Mouse (Mus musculus): ENCODE data around the gene Kcns3. TPM values are rescaled to one million over a fixed set of nuclear protein-coding genes. Genes with fewer than 3 reads are reported as not detected.

Kcns3 gene
- total RNA-seq (2021), result 1 to 10 TPM; 4.1 to 5.1 TPM
- long read RNA-seq, experiment 1, transcript Kcns3-201 (3 exons, 2,933 nt), result major isoform, 9 of 9 reads
- long read RNA-seq, experiment 1, partial matches to known transcripts, result 0 of 9 reads
- long read RNA-seq, experiment 1, other reads (novel, unspliced or antisense), result 0 of 9 reads
- long read RNA-seq, experiment 2, partial matches to known transcripts, result 0 of 4 reads
- long read RNA-seq, experiment 2, other reads (novel, unspliced or antisense), result 1 of 4 reads

- no peak for DNase-seq
Measured at GRCm38 (mm10) chr12:11151015-11151414, at the start of gene Kcns3. Gene Kcns3, minus strand, starts transcription at chr12:11151056.

- DNase-seq, result no peak
Measured at GRCm38 (mm10) chr12:11198551-11198950, 47.7 kb upstream of the Kcns3 start.

- DNase-seq, result no peak
Measured at GRCm38 (mm10) chr12:11198026-11198425, 47.2 kb upstream of the Kcns3 start.

GRCm38 (mm10) chr12:11196830-11197229, 46.0 kb upstream of the Kcns3 start:
- no peak for DNase-seq

- DNase-seq, result peak; percentile 82 to 85
Measured at GRCm38 (mm10) chr12:11196142-11196597, 45.3 kb upstream of the Kcns3 start.

- DNase-seq, result peak; percentile 30 to 32
Measured at GRCm38 (mm10) chr12:11195031-11195430, 44.2 kb upstream of the Kcns3 start.

- peak; percentile 89 to 90 for DNase-seq
Measured at GRCm38 (mm10) chr12:11178486-11179154, 27.8 kb upstream of the Kcns3 start.

GRCm38 (mm10) chr12:11177408-11178394, 26.8 kb upstream of the Kcns3 start:
- peak in 1 of 2 experiments; percentile 9 for DNase-seq

GRCm38 (mm10) chr12:11158670-11159069, 7.8 kb upstream of the Kcns3 start:
- no peak for DNase-seq

- no peak for DNase-seq
Measured at GRCm38 (mm10) chr12:11155123-11155522, 4.3 kb upstream of the Kcns3 start.

- no peak for DNase-seq
Measured at GRCm38 (mm10) chr12:11153587-11153986, 2.7 kb upstream of the Kcns3 start.

GRCm38 (mm10) chr12:11150192-11150935, 492 bp downstream of the Kcns3 start:
- peak; percentile 67 to 77 for DNase-seq

- peak; percentile 68 to 75 for DNase-seq
Measured at GRCm38 (mm10) chr12:11149421-11150191, 1.2 kb downstream of the Kcns3 start.

GRCm38 (mm10) chr12:11149121-11149420, 1.8 kb downstream of the Kcns3 start:
- no peak for DNase-seq

- no peak for DNase-seq
Measured at GRCm38 (mm10) chr12:11144894-11145293, 6.0 kb downstream of the Kcns3 start.

- no peak for DNase-seq
Measured at GRCm38 (mm10) chr12:11132418-11132817, 18.4 kb downstream of the Kcns3 start.

- no peak for DNase-seq
Measured at GRCm38 (mm10) chr12:11129188-11129587, 21.7 kb downstream of the Kcns3 start.

GRCm38 (mm10) chr12:11126186-11126759, 24.6 kb downstream of the Kcns3 start:
- DNase-seq, result no peak

- DNase-seq, result no peak
Measured at GRCm38 (mm10) chr12:11101565-11101964, 49.3 kb downstream of the Kcns3 start.

- DNase-seq, result no peak
Measured at GRCm38 (mm10) chr12:11088626-11089372, 62.1 kb downstream of the Kcns3 start.

Data from adrenal gland, postnatal 36 days (tissue).